Mouse (Mus musculus) B cell, adult 62 days (primary cell): ENCODE data around the gene Smarcd2. TPM values are rescaled to one million over a fixed set of nuclear protein-coding genes. Genes with fewer than 3 reads are reported as not detected.

ENCODE experiments used
- total RNA-seq: library from RNA; stranded (reverse); gene quantifications from 4 replicates; pipeline ENCODE4 v1.2.4, GENCODE M21; 2023

Smarcd2 gene
- 139 to 173 TPM (median 145 TPM) in 4 replicates for total RNA-seq

DNA sequence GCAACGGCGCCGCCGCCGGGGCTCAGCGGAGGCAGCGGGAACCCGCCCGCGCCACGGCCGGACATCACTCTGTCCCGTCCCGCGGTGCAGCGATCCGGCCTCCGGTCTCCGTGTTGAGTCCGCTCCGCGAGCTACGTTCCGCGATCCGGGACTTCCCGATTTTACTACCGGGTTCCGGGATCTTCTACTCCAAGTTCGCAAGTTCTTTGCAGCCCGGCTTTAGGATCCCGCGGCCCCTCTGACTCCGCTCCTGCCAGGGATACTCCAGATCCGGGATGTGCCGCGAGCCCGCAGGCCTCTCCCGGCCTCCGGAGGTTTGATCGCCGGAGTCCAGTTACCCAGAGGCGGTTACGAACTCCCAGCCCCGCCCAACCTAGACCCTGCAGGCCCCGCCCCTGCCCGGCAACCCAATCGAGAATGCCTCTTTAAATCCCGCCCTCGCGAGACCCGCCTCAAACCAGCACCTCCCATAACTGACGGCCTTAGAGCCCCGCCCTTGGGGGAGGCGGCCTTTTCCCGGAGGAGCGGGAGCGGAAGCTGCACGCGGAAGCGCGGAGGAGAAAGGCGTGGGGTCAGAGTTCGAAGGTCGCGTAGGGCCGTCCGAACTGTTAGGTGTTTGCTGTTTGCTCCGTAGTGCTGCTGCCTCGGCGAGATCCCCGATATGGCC lies at the start of gene Smarcd2:
Smarcd2 (minus strand) TSS at position 329 of the 667 bp plus-strand sequence.

DNA sequence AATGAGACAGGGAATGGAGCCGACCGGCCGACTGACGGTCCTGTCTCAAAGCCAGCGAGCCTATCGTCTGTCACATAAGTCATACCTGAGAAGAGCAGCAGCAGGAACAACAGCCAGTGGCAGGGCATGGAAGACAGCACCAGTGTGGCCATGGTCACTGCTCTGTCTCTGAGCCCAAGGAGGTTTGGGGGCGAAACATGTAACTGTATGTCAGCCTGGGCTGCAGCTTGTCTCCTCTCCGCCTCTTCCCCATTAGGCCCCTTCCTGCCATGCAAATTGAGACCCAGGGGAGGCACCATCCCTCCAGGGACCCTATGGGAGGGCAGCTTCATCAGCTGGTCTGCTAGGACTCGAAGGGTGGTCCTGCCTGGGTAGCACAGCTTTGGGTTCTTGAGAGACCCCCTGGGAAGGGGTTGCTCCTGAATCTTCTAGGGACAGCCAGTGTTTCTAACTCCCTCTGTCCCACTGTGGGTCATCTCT lies 41.6 kb upstream of the Smarcd2 start, which contains the start of gene Cd79b:
Cd79b (minus strand) TSS at position 430 of the 480 bp plus-strand sequence.

DNA sequence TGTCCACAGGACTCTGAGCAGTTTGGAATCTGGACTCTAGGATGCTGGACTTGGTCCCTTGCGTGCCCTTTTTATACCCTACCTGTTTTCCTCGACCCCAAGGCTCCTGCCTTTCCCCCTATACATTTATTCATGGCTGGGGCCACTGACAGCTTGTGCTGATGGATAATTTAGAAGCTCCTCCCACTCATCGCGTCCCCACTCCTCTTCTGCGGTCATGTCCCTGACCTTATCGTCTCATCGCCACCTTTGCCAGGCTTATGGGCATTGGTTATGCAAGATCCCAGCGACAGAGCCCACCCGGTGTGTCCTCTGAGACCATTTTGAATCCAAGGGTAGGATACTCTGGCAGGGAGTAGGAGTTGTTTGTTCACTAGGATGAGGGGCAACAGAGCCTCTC lies 29.0 kb upstream of the Smarcd2 start, which contains the start of gene Gh:
Gh (minus strand) TSS at position 101 of the 400 bp plus-strand sequence.

DNA sequence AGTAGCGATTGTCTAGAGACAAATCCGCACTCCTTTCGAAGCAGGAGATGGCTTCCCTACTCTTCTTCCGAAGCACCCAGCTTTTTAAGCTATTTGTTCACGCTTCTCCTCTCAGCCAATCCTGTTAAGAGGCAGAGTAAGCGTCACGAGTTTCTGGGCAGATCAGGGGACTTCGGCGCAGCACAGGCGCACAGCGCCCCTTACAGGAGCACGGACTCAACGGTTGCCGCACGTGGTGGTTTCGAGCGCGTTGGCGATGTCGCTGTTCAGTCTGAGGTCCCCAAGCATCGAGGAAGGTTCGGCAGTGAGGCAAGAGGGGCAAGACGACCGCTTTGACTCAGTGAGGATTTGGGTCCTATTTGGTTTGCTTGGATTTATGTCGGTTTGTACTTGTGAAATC lies 3.7 kb upstream of the Smarcd2 start, which contains the start of gene Tcam1:
Tcam1 (plus strand) TSS at position 219 of the 400 bp plus-strand sequence.

DNA sequence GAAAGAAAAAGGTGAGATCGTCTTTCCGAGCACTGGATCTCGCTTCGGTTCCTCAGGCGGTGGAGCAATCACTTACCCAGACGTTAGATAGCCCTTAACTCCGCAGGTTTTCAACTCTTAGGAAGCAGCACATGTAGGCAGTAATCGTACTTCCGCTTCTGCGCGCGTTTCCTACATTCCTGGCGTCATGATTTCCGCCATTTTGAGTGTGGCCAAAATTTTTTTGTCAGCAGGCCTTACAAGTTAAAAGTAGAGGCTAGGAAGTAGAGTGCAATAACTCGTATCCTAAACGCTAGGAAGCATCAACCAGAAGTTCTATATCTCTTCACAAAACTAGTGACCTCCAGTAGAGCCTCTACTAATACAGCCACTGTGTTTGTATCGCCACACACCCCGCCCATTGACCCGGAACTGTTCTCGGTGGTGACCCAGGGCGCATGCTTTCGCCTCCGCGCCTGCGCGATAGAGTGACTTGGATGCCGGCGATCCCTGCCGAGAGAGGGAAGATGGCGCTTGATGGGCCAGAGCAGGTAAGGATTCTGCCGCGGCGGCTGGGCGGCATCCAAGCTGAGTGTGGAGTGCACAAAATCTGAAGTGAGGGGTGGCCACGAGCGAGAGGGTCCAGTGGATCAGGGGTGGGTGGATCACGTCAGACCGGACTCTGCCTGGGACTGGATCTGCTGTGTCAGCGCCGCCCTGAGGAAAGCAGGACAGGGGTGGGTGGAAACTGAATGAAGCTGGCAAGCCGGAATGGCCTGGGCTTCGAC lies 16.9 kb downstream of the Smarcd2 start, which contains the start of the genes Ftsj3 and Psmc5:
Ftsj3 (minus strand) TSS at position 395 of the 767 bp plus-strand sequence.
Psmc5 (plus strand) TSS at position 470 of the 767 bp plus-strand sequence.

DNA sequence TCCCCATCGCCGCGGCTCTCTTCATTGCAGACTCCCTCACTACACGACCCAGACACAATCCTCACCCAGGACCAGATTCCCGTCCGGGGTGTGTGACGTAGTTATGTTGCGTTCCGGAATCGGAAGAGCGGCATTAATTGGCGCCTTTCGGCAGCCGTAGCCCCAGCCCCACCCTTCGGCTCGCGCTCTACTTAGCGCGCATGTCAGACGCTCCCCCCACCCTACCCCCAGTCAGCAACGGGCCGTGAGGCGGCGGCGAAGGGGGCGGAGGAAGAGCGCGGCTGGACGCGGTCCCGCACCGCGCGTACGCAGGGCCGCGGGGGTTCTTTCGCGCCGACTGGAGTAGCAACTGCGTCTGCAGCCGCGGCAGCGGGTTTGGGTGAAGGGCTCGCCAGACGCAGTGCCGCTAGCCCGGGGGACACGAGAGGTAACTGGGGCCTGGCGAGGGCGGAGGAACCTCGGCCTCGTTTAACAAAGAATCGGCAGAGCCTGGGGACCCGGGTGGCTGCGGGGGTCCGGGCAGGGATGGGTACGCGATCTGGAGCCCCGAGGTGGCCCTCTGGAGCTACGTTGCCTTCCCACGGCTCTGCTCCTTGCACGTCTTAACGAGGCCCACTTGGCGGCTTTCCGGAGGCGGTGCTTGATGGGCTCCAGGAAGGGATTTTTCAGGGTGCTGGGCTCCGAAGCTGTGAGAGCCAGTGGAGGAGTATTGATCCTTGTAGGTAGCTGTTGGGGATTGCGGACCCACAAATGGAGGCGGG lies 55.9 kb downstream of the Smarcd2 start, which contains the start of gene Ddx42:
Ddx42 (plus strand) TSS at position 197 of the 761 bp plus-strand sequence.

DNA sequence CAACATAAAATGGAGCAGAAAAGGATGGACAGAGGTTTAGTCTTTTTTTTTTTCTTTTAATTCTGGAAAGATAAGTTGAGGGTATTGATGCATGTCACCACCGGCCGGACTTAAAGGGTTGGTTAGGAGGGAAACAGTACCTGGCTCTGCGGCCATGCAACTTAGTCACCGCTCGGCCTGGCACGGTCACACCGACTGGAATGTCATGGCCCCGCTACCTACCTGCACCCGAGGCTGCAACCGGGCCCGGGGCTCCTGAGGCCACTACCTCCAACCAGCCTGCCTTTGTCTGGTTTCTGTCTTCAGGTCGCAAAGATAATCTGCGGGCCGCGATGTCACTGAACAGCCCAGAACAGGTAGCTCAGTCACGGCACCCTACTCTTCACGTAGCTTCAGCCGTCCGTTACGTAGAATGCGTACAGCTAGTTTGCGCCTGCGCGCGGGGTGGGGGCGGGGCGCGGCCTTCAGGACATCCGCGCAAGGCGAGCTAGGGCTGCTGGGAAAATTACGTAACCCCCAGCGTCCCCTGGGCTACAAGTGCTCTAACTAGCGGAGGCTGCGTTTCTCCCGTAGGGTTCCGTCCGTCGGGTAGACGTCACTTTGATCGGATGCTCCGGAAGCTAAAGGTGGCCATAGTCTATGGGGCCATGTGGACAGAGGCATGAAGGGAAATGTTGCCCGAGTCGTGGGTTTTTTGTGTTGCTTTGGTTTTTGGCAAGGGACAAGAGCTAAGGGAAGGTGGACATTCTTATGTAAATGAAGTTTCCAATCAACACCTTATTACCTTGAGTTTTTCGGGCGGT lies 56.6 kb downstream of the Smarcd2 start, which contains the start of gene Ccdc47:
Ccdc47 (minus strand) TSS at position 418 of the 803 bp plus-strand sequence.

Other genes starting within 250 kb of the Smarcd2 start
- 68.4 to 70.5 TPM (median 68.9 TPM) in 4 replicates for gene Dcaf7, start 236.1 kb downstream of the Smarcd2 start, total RNA-seq
- 6.9 to 9.6 TPM (median 8.7 TPM) in 4 replicates for gene Taco1, start 206.9 kb downstream of the Smarcd2 start, total RNA-seq
- gene Map3k3, start 188.4 kb downstream of the Smarcd2 start, total RNA-seq, result 123 to 133 TPM (median 131 TPM) in 4 replicates
- gene Gm10840, start 112.1 kb downstream of the Smarcd2 start, total RNA-seq, result 6.0 to 12.4 TPM (median 8.7 TPM) in 4 replicates
- 449 to 469 TPM (median 459 TPM) in 4 replicates for gene Limd2, start 112.1 kb downstream of the Smarcd2 start, total RNA-seq
- 40.6 to 45.5 TPM (median 44.0 TPM) in 4 replicates for gene Strada, start 70.8 kb downstream of the Smarcd2 start, total RNA-seq
- 34.5 to 46.0 TPM (median 40.2 TPM) in 4 replicates for gene Ccdc47, start 56.6 kb downstream of the Smarcd2 start, total RNA-seq
- 62.9 to 70.1 TPM (median 66.8 TPM) in 4 replicates for gene Ddx42, start 56.0 kb downstream of the Smarcd2 start, total RNA-seq
- 56.4 to 76.1 TPM (median 69.5 TPM) in 4 replicates for gene Ftsj3, start 16.9 kb downstream of the Smarcd2 start, total RNA-seq
- 48.0 to 55.8 TPM (median 52.8 TPM) in 4 replicates for gene Psmc5, start 16.8 kb downstream of the Smarcd2 start, total RNA-seq
- 0.32 to 0.42 TPM (median 0.41 TPM) in 3 of 4 replicates, not detected in the other for gene Tcam1, start 3.7 kb upstream of the Smarcd2 start, total RNA-seq
- 8.6 to 12.0 TPM (median 11.0 TPM) in 4 replicates for gene Gh, start 28.9 kb upstream of the Smarcd2 start, total RNA-seq
- 1,261 to 1,403 TPM (median 1,279 TPM) in 4 replicates for gene Cd79b, start 41.8 kb upstream of the Smarcd2 start, total RNA-seq
- gene Scn4a, start 80.3 kb upstream of the Smarcd2 start, total RNA-seq, result 17.0 to 20.9 TPM (median 18.2 TPM) in 4 replicates
- gene Prr29, start 92.5 kb upstream of the Smarcd2 start, total RNA-seq, result not detected in 4 replicates
- gene Icam2, start 115.1 kb upstream of the Smarcd2 start, total RNA-seq, result 73.9 to 83.6 TPM (median 78.4 TPM) in 4 replicates
- 11.1 to 13.5 TPM (median 11.6 TPM) in 4 replicates for gene Ern1, start 214.9 kb upstream of the Smarcd2 start, total RNA-seq